Mouse (Mus musculus): ENCODE measurements around the gene Arl4c. TPM values are rescaled to one million over a fixed set of nuclear protein-coding genes. Genes with fewer than 3 reads are reported as not detected.
A peak's percentile ranks its signal among the peaks of the same experiment; 100 is the strongest.

Arl4c gene
- total and polyA plus RNA-seq, 3 experiments: not detected

DNA sequence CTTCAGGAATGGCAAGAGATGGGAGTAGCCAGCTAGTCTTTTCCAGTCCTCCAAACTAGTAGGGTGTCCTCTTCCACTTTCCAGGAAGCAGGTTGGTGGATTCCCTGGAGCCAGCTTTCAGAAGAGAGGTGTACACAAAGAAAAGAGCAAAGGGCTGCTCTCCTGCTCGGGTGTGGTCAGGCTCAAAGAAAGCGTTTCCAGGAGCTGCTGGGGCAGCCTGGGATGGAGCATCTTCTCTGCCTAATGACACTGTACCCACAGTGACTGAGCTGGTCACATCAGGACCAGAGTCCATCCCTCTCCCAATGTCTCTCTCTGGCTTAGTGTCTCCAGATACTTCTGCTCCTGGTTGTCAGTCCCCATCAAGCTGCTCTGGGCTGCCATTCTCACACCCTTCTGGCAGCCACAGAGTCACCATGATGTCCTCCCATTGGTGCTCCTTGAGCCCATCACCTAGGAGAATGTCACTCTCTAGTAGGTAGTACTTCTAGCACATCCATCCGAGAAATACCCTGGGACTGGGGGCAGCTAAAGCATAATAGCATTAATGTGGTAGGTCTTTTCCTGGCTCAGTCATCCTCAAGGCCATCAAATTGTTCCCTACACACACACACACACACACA is 46.4 kb downstream of the Arl4c start:
- Histone ChIP-seq H3K4me3 (ENCODE audit: control insufficient read depth in 1 of 2, insufficient read depth in 1 of 2, low read depth in 2 of 2, low read length in 2 of 2) (no peak overlapping the region), H3K9ac (ENCODE audit: control insufficient read depth, low read depth, low read length, poor library complexity, severe bottlenecking) (no peak overlapping the region)

GRCm38 (mm10) chr1:88654521-88655472 is 47.2 kb downstream of the Arl4c start:
- peak; percentile 9 for DNase-seq (ENCODE audit: low read depth, low spot score)
- H3K27ac ChIP-seq (ENCODE audit: control insufficient read depth, low read depth, low read length): no peak overlapping the region
- no peaks in the 10 kb centered on the region for H3K79me2 ChIP-seq (ENCODE audit: control insufficient read depth, insufficient read depth, low read length, poor library complexity)
- no peaks in the 10 kb centered on the region for H3K36me3 ChIP-seq (ENCODE audit: control insufficient read depth in 1 of 2, insufficient read depth in 2 of 2, low read length in 2 of 2)
- H3K4me1 ChIP-seq (ENCODE audit: control insufficient read depth in 1 of 2, insufficient read depth in 2 of 2, low read length in 2 of 2): no peaks in the 10 kb centered on the region
- TF ChIP-seq USF2 (IDR thresholded peaks at IDR 0.05; ENCODE audit: borderline replicate concordance in 1 of 2, insufficient read depth in 1 of 2, low read depth in 1 of 2, low read length in 2 of 2) (no peak), USF1 (IDR thresholded peaks at IDR 0.05; ENCODE audit: low read depth, low read length) (peak; percentile 30; the same call in 1 of the 2 replicates), MAZ (IDR thresholded peaks at IDR 0.05; ENCODE audit: low read depth, low read length) (0 out of 2 replicates have a peak, but pooled peaks have one; percentile 26)
- no peak overlapping the region for H3K4me3 ChIP-seq (ENCODE audit: control insufficient read depth in 1 of 2, insufficient read depth in 1 of 2, low read depth in 2 of 2, low read length in 2 of 2)
- H3K9ac ChIP-seq (ENCODE audit: control insufficient read depth, low read depth, low read length, poor library complexity, severe bottlenecking): no peak overlapping the region
- H3K9me3 ChIP-seq (replicated peaks; ENCODE audit: insufficient read depth, low read length): no peaks in the 10 kb centered on the region
- no peaks in the 10 kb centered on the region; a peak in 1 of 4 replicates for H3K27me3 ChIP-seq (ENCODE audit: control insufficient read depth in 1 of 2, insufficient read depth in 2 of 2, low read length in 2 of 2)

More for the DNA sequence above, 46.4 kb downstream of the Arl4c start:
- no peak for DNase-seq (ENCODE audit: low read depth, low spot score)
- TF ChIP-seq RCOR1 (IDR thresholded peaks at IDR 0.05; ENCODE audit: low read depth, low read length) (no peak), NRF1 (IDR thresholded peaks at IDR 0.05; ENCODE audit: insufficient read depth, low read depth, low read length, poor library complexity, severe bottlenecking) (no peak), CHD1 (IDR thresholded peaks at IDR 0.05; ENCODE audit: low read depth, low read length) (no peak), POLR2A (IDR thresholded peaks at IDR 0.05; ENCODE audit: control insufficient read depth in 1 of 2, insufficient read depth in 1 of 2, low read depth in 1 of 2, low read length in 2 of 2, poor library complexity in 1 of 2) (no peak), UBTF (IDR thresholded peaks at IDR 0.05; ENCODE audit: borderline replicate concordance, insufficient read depth, low read depth, low read length) (no peak), SMC3 (IDR thresholded peaks at IDR 0.05; ENCODE audit: low read depth, low read length) (no peak), EP300 (IDR thresholded peaks at IDR 0.05; ENCODE audit: low read depth in 1 of 2, low read length in 2 of 2) (no peak), MEF2A (IDR thresholded peaks at IDR 0.05; ENCODE audit: extremely low read depth, insufficient replicate concordance, low read depth, low read length, poor library complexity, severe bottlenecking) (no peak), USF1 (IDR thresholded peaks at IDR 0.05; ENCODE audit: low read depth, low read length) (no peak), MYB (IDR thresholded peaks at IDR 0.05; ENCODE audit: low read depth, low read length) (no peak), ZKSCAN1 (IDR thresholded peaks at IDR 0.05; ENCODE audit: low read depth, low read length) (no peak), CTCF (IDR thresholded peaks at IDR 0.05 in 2 of 3, conservative IDR thresholded peaks at IDR 0.05 in 1 of 3; ENCODE audit: control insufficient read depth in 1 of 3, insufficient read depth in 1 of 3, low read depth in 2 of 3, low read length in 3 of 3, poor library complexity in 1 of 3, severe bottlenecking in 1 of 3) (no peak), MAFK (IDR thresholded peaks at IDR 0.05; ENCODE audit: borderline replicate concordance, low read depth, low read length) (no peak), USF2 (IDR thresholded peaks at IDR 0.05; ENCODE audit: borderline replicate concordance in 1 of 2, insufficient read depth in 1 of 2, low read depth in 1 of 2, low read length in 2 of 2) (no peak), MAZ (IDR thresholded peaks at IDR 0.05; ENCODE audit: low read depth, low read length) (no peak), SIN3A (IDR thresholded peaks at IDR 0.05; ENCODE audit: low read length) (no peak), NELFE (IDR thresholded peaks at IDR 0.05; ENCODE audit: low read depth, low read length) (no peak), HCFC1 (IDR thresholded peaks at IDR 0.05; ENCODE audit: low read depth, low read length) (no peak)
- no peak overlapping the region for H3K27ac ChIP-seq (ENCODE audit: control insufficient read depth, low read depth, low read length)
- no peaks in the 10 kb centered on the region for H3K79me2 ChIP-seq (ENCODE audit: control insufficient read depth, insufficient read depth, low read length, poor library complexity)
- no peaks in the 10 kb centered on the region for H3K4me1 ChIP-seq (ENCODE audit: control insufficient read depth in 1 of 2, insufficient read depth in 2 of 2, low read length in 2 of 2)
- H3K36me3 ChIP-seq (ENCODE audit: control insufficient read depth in 1 of 2, insufficient read depth in 2 of 2, low read length in 2 of 2): no peaks in the 10 kb centered on the region
- no peaks in the 10 kb centered on the region for H3K9me3 ChIP-seq (replicated peaks; ENCODE audit: insufficient read depth, low read length)
- no peaks in the 10 kb centered on the region for H3K27me3 ChIP-seq (ENCODE audit: control insufficient read depth in 1 of 2, insufficient read depth in 2 of 2, low read length in 2 of 2)

Measured in MEL (cell line).